Mouse (Mus musculus) liver, embryonic 12.5 days (tissue): ENCODE data around the gene Hhex. TPM values are rescaled to one million over a fixed set of nuclear protein-coding genes. Genes with fewer than 3 reads are reported as not detected.

Experiments
- ATAC-seq: fragments of 200-750 bp; cut with Nextera tagmentation; 2 replicates; pipeline ENCODE4 v1.8.0; 2017; ENCODE audit warnings: moderate number of reproducible peaks, mild to moderate bottlenecking, moderate library complexity
- H3K27ac ChIP-seq: fragments of 300-500 bp; sonication (generic); 2 replicates; pipeline ENCODE4 v1.5.1; 2016; ENCODE audit warnings: mild to moderate bottlenecking
- H3K27me3 ChIP-seq: fragments of 300-500 bp; sonication (generic); replicated peaks from 2 replicates; pipeline ENCODE4 v1.6.1; 2016; ENCODE audit warnings: mild to moderate bottlenecking, moderate library complexity
- H3K36me3 ChIP-seq: fragments of 300-500 bp; sonication (generic); 2 replicates; pipeline ENCODE4 v1.6.1; 2016; ENCODE audit warnings: mild to moderate bottlenecking, moderate library complexity
- H3K4me1 ChIP-seq: fragments of 300-500 bp; sonication (generic); 2 replicates; pipeline ENCODE4 v1.6.1; 2016
- H3K4me2 ChIP-seq: fragments of 300-500 bp; sonication (generic); 2 replicates; pipeline ENCODE4 v1.6.1; 2016; ENCODE audit warnings: mild to moderate bottlenecking, moderate library complexity
- H3K4me3 ChIP-seq: fragments of 300-500 bp; sonication (generic); 2 replicates; pipeline ENCODE4 v1.5.1; 2016; ENCODE audit warnings: mild to moderate bottlenecking, moderate library complexity
- H3K9ac ChIP-seq: fragments of 300-500 bp; sonication (generic); 2 replicates; pipeline ENCODE4 v1.6.1; 2016; ENCODE audit warnings: mild to moderate bottlenecking, moderate library complexity
- H3K9me3 ChIP-seq: fragments of 300-500 bp; sonication (generic); replicated peaks from 2 replicates; pipeline ENCODE4 v1.6.1; 2016; ENCODE audit warnings: mild to moderate bottlenecking, moderate library complexity
- WGBS: fragments of 180-500 bp; shearing (Covaris S2); methylation state at CpG from one replicate; pipeline ENCODE4 v1.1.7; 2016; ENCODE audit not compliant: insufficient replicate concordance; 5-methylcytosine and 5-hydroxymethylcytosine counted together
- polyA plus RNA-seq: library from polyadenylated mRNA; unstranded; fragments of >200 nt; fragmentation: Nextera tagmentation; extraction: Ambion mirVana; gene quantifications from 2 replicates; pipeline ENCODE4 v1.2.1, GENCODE M21; 2016

Gene Hhex
- polyA plus RNA-seq, 1 experiment from 2014 or later: 39.8 TPM

- H3K36me3 ChIP-seq: no peaks in the 10 kb centered on the region
- H3K4me1 ChIP-seq: no peaks in the 10 kb centered on the region
- peaks cover 25% of the 10 kb centered on the region for H3K27me3 ChIP-seq
- no peak for ATAC-seq
- H3K4me2 ChIP-seq: no peak overlapping the region
- 91% methylated on average over 1 of the region's 1 CpGs for WGBS
- H3K27ac ChIP-seq: no peak overlapping the region
- no peak overlapping the region for H3K9ac ChIP-seq
- H3K4me3 ChIP-seq: no peak overlapping the region
- peaks cover 12% of the 10 kb centered on the region; the same call in 1 of the 2 replicates for H3K9me3 ChIP-seq
These were observed 21.4 kb downstream of the Hhex start for GRCm38 (mm10) chr19:37455961-37456360.

GRCm38 (mm10) chr19:37458013-37458412 lies 23.4 kb downstream of the Hhex start:
- Histone ChIP-seq H3K9ac (no peak overlapping the region), H3K27me3 (peaks cover 6% of the 10 kb centered on the region; the same call in 1 of the 2 replicates), H3K9me3 (peaks cover 13% of the 10 kb centered on the region; the same call in 1 of the 2 replicates), H3K36me3 (no peaks in the 10 kb centered on the region), H3K4me1 (no peaks in the 10 kb centered on the region), H3K4me3 (no peak overlapping the region), H3K4me2 (no peak overlapping the region), H3K27ac (no peak overlapping the region)
- WGBS: 73% methylated on average over 6 of the region's 6 CpGs
- ATAC-seq: no peak

- Histone ChIP-seq H3K27me3 (no peaks in the 10 kb centered on the region), H3K27ac (no peak overlapping the region), H3K9ac (no peak overlapping the region), H3K4me1 (peaks cover 12% of the 10 kb centered on the region; the same call in 1 of the 2 replicates), H3K4me2 (no peak overlapping the region), H3K36me3 (no peaks in the 10 kb centered on the region), H3K9me3 (no peaks in the 10 kb centered on the region), H3K4me3 (no peak overlapping the region)
- 53% methylated on average over 3 of the region's 3 CpGs for WGBS
- no peak for ATAC-seq
These were observed 31.8 kb downstream of the Hhex start for GRCm38 (mm10) chr19:37466403-37466802.

GRCm38 (mm10) chr19:37466978-37467377 lies 32.4 kb downstream of the Hhex start:
- Histone ChIP-seq H3K9ac (no peak overlapping the region), H3K4me3 (no peak overlapping the region), H3K36me3 (no peaks in the 10 kb centered on the region), H3K27ac (no peak overlapping the region), H3K27me3 (no peaks in the 10 kb centered on the region), H3K4me2 (no peak overlapping the region), H3K4me1 (peaks cover 12% of the 10 kb centered on the region; the same call in 1 of the 2 replicates), H3K9me3 (no peaks in the 10 kb centered on the region)
- 49% methylated on average over 5 of the region's 5 CpGs for WGBS
- ATAC-seq: no peak

GRCm38 (mm10) chr19:37468841-37469566 lies 34.4 kb downstream of the Hhex start:
- no peaks in the 10 kb centered on the region for H3K27me3 ChIP-seq
- no peak overlapping the region for H3K9ac ChIP-seq
- H3K27ac ChIP-seq: no peak overlapping the region
- ATAC-seq: no peak
- H3K9me3 ChIP-seq: no peaks in the 10 kb centered on the region
- no peaks in the 10 kb centered on the region for H3K36me3 ChIP-seq
- H3K4me1 ChIP-seq: peaks cover 7% of the 10 kb centered on the region; the same call in 1 of the 2 replicates
- H3K4me3 ChIP-seq: no peak overlapping the region
- no peak overlapping the region for H3K4me2 ChIP-seq
- 74% methylated on average over 6 of the region's 6 CpGs for WGBS

GRCm38 (mm10) chr19:37471680-37472079 lies 37.1 kb downstream of the Hhex start:
- Histone ChIP-seq H3K4me2 (no peak overlapping the region), H3K4me3 (no peak overlapping the region), H3K9ac (no peak overlapping the region), H3K4me1 (0 out of 2 replicates have a peak, but pooled peaks cover 7% of the 10 kb centered on the region), H3K36me3 (no peaks in the 10 kb centered on the region), H3K27ac (no peak overlapping the region), H3K9me3 (no peaks in the 10 kb centered on the region), H3K27me3 (no peaks in the 10 kb centered on the region)
- 78% methylated on average over 4 of the region's 4 CpGs for WGBS
- ATAC-seq: no peak

GRCm38 (mm10) chr19:37472589-37472988 lies 38.0 kb downstream of the Hhex start:
- Histone ChIP-seq H3K9me3 (no peaks in the 10 kb centered on the region), H3K4me2 (no peak overlapping the region), H3K27ac (no peak overlapping the region), H3K36me3 (no peaks in the 10 kb centered on the region), H3K9ac (no peak overlapping the region), H3K27me3 (no peaks in the 10 kb centered on the region), H3K4me3 (no peak overlapping the region), H3K4me1 (0 out of 2 replicates have a peak, but pooled peaks cover 7% of the 10 kb centered on the region)
- WGBS: 57% methylated on average over 3 of the region's 3 CpGs
- no peak for ATAC-seq

GRCm38 (mm10) chr19:37481704-37482103 lies 47.1 kb downstream of the Hhex start:
- Histone ChIP-seq H3K36me3 (no peaks in the 10 kb centered on the region), H3K27ac (no peak overlapping the region), H3K27me3 (0 out of 2 replicates have a peak, but pooled peaks cover 3% of the 10 kb centered on the region), H3K4me2 (no peak overlapping the region), H3K4me1 (peaks cover 6% of the 10 kb centered on the region), H3K9me3 (no peaks in the 10 kb centered on the region), H3K9ac (no peak overlapping the region), H3K4me3 (no peak overlapping the region)
- no peak for ATAC-seq
- whole genome bisulfite sequencing: 33% methylated on average over 8 of the region's 8 CpGs

- Histone ChIP-seq H3K9ac (no peak overlapping the region), H3K4me2 (no peak overlapping the region), H3K4me1 (peaks cover 6% of the 10 kb centered on the region), H3K27ac (no peak overlapping the region), H3K4me3 (no peak overlapping the region), H3K9me3 (no peaks in the 10 kb centered on the region), H3K27me3 (0 out of 2 replicates have a peak, but pooled peaks cover 3% of the 10 kb centered on the region), H3K36me3 (no peaks in the 10 kb centered on the region)
- no peak for ATAC-seq
- WGBS: 63% methylated on average over 14 of the region's 14 CpGs
These were observed 48.1 kb downstream of the Hhex start for GRCm38 (mm10) chr19:37482556-37483187.

GRCm38 (mm10) chr19:37484787-37485186 lies 50.2 kb downstream of the Hhex start:
- Histone ChIP-seq H3K36me3 (no peaks in the 10 kb centered on the region), H3K4me2 (no peak overlapping the region), H3K27ac (no peak overlapping the region), H3K27me3 (0 out of 2 replicates have a peak, but pooled peaks cover 3% of the 10 kb centered on the region), H3K4me1 (peaks cover 6% of the 10 kb centered on the region), H3K9me3 (no peaks in the 10 kb centered on the region), H3K9ac (no peak overlapping the region), H3K4me3 (no peak overlapping the region)
- ATAC-seq: no peak
- WGBS: 68% methylated on average over 6 of the region's 6 CpGs

- Histone ChIP-seq H3K36me3 (no peaks in the 10 kb centered on the region), H3K4me2 (no peak overlapping the region), H3K4me1 (peaks cover 4% of the 10 kb centered on the region), H3K9ac (no peak overlapping the region), H3K27ac (no peak overlapping the region), H3K27me3 (peaks cover 14% of the 10 kb centered on the region), H3K4me3 (no peak overlapping the region), H3K9me3 (no peaks in the 10 kb centered on the region)
- ATAC-seq: no peak
- 77% methylated on average over 6 of the region's 6 CpGs for WGBS
These were observed 52.2 kb downstream of the Hhex start for GRCm38 (mm10) chr19:37486801-37487200.

- Histone ChIP-seq H3K4me3 (no peak overlapping the region), H3K27me3 (peaks cover 23% of the 10 kb centered on the region), H3K4me2 (no peak overlapping the region), H3K4me1 (peaks cover 11% of the 10 kb centered on the region; the same call in 1 of the 2 replicates), H3K36me3 (no peaks in the 10 kb centered on the region), H3K9me3 (no peaks in the 10 kb centered on the region), H3K9ac (no peak overlapping the region), H3K27ac (no peak overlapping the region)
- no peak for ATAC-seq
- 62% methylated on average over 5 of the region's 5 CpGs for WGBS
These were observed 53.3 kb downstream of the Hhex start for GRCm38 (mm10) chr19:37487811-37488475.
